21 mouse cellular contexts compared by ENCODE assay signal in the genomic region with DNA sequence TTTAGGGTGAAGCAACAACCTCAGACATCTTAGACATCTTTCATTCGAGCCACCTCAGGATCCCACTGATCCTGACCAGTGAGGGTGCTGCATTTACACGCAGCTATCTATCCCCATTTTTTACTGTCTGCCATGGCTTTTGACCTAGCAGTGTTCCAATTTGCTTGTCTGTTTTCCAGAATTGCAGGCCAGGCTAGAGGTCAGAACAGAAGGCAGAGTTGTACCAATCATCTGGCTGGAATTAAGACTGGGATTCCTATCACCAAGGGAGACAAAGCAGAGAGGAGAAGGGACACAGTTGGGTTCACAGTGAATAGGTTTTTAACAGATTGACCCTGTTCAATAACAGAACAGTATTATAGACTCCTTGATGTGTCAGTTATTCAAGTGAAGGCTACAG. TPM values are rescaled to one million over a fixed set of nuclear protein-coding genes. Genes with fewer than 3 reads are reported as not detected.
DNase-seq lines count a peak whose midpoint lies in the region; TF ChIP-seq lines count a peak whose summit lies in the region.
"Had no signal": no experiment of that assay in that cellular context is flagged by ENCODE, and none has a peak within 500 bp of the region (broad histone marks: within the 10 kb centered on the region; RNA-seq: fewer than 3 reads in every experiment).

No protein-coding gene starts in this region.

- TF ChIP-seq CTCF in heart, adult 2 months (IDR thresholded peaks at IDR 0.05) = no peak
- TF ChIP-seq CTCF in liver, adult 2 months (IDR thresholded peaks at IDR 0.05; ENCODE audit: low read depth, low read length) = no peak

- no peak for TF ChIP-seq EP300 in heart, adult 2 months (IDR thresholded peaks at IDR 0.05; ENCODE audit: insufficient read depth, low read depth, low read length)

- no peak overlapping the region for H3K4me3 ChIP-seq in heart, adult 2 months
- no peak overlapping the region for H3K4me3 ChIP-seq in liver, adult 2 months (ENCODE audit: insufficient read depth, low read depth, low read length)
- H3K4me3 ChIP-seq: embryonic facial prominence, embryonic 10.5 days; embryonic facial prominence, embryonic 12.5 days; forebrain, embryonic 13.5 days; forebrain, embryonic 15.5 days had no signal

- H3K27me3 ChIP-seq in heart, adult 2 months (ENCODE audit: control insufficient read depth, insufficient read depth, low read length) = no peaks in the 10 kb centered on the region
- H3K27me3 ChIP-seq in liver, adult 2 months (ENCODE audit: control insufficient read depth, insufficient read depth, low read length) = no peaks in the 10 kb centered on the region
- H3K27me3 ChIP-seq: embryonic facial prominence, embryonic 12.5 days; forebrain, embryonic 13.5 days; forebrain, embryonic 15.5 days had no signal

- H3K9ac ChIP-seq in heart, adult 2 months (ENCODE audit: low read depth, low read length) = no peak overlapping the region
- no peak overlapping the region for H3K9ac ChIP-seq in liver, adult 2 months (ENCODE audit: low read depth, low read length)
- H3K9ac ChIP-seq: embryonic facial prominence, embryonic 12.5 days; forebrain, embryonic 13.5 days; forebrain, embryonic 15.5 days; forebrain, postnatal 0 days had no signal

- H3K4me1 ChIP-seq in heart, adult 2 months (ENCODE audit: control insufficient read depth, insufficient read depth, low read length) = peaks cover 7% of the 10 kb centered on the region
- H3K4me1 ChIP-seq in liver, adult 2 months (ENCODE audit: control insufficient read depth, insufficient read depth, low read length) = no peaks in the 10 kb centered on the region
- H3K4me1 ChIP-seq: embryonic facial prominence, embryonic 10.5 days; embryonic facial prominence, embryonic 12.5 days; forebrain, embryonic 13.5 days; forebrain, embryonic 15.5 days had no signal

- H3K36me3 ChIP-seq in heart, adult 2 months (ENCODE audit: control insufficient read depth, insufficient read depth, low read length) = peaks cover 6% of the 10 kb centered on the region
- H3K36me3 ChIP-seq in liver, adult 2 months (ENCODE audit: control insufficient read depth, insufficient read depth, low read length) = no peaks in the 10 kb centered on the region
- H3K36me3 ChIP-seq: embryonic facial prominence, embryonic 10.5 days; embryonic facial prominence, embryonic 12.5 days; forebrain, embryonic 15.5 days had no signal

- H3K27ac ChIP-seq in heart, adult 2 months = peak overlapping the region; percentile 2; the same call in 1 of the 2 replicates
- H3K27ac ChIP-seq in liver, adult 2 months (replicated peaks; ENCODE audit: insufficient read depth, low read depth, low read length) = no peak overlapping the region
- H3K27ac ChIP-seq: embryonic facial prominence, embryonic 10.5 days; embryonic facial prominence, embryonic 12.5 days; forebrain, embryonic 13.5 days; forebrain, embryonic 15.5 days had no signal

- intact Hi-C loops in heart, adult 2 months (cut with DNase I) = no loop called here
- intact Hi-C loops in left cerebral cortex, postnatal 25 days (cut with DNase I) = no loop called here

- no peaks in the 10 kb centered on the region for H3K79me2 ChIP-seq in heart, adult 2 months (replicated peaks; ENCODE audit: control insufficient read depth, insufficient read depth, low read length)
- H3K79me2 ChIP-seq in liver, adult 2 months (ENCODE audit: control insufficient read depth, insufficient read depth, low read length) = no peaks in the 10 kb centered on the region

- 88% methylated on average over 2 of the region's 2 CpGs for WGBS in heart, adult 2 months
- WGBS in liver, adult 2 months = 59% methylated on average over 2 of the region's 2 CpGs

- TF ChIP-seq POLR2A in heart, adult 2 months (IDR thresholded peaks at IDR 0.05; ENCODE audit: insufficient read depth, low read depth, low read length) = no peak
- no peak for TF ChIP-seq POLR2A in liver, adult 2 months (IDR thresholded peaks at IDR 0.05; ENCODE audit: extremely low read depth, insufficient read depth, low read length)

- no peak for DNase-seq in heart, adult 2 months
- DNase-seq in heart, adult 18-20 months = no peak
- peak; percentile 52 for DNase-seq in liver, adult 2 months (ENCODE audit: extremely low read depth, low read depth, low spot score)
- DNase-seq in liver = no peak
- DNase-seq in left cerebral cortex, postnatal 25 days (ENCODE audit: low spot score in 2 of 2) = no peak
- DNase-seq: adrenal gland, adult 8-10 months; adrenal gland, postnatal 14 days; adrenal gland, postnatal 36 days; cerebellum, adult 11-12 months; cerebellum, adult 2 months; cerebellum, adult 9-10 months; cerebellum, postnatal 10 days; cerebellum, postnatal 25 days; forebrain, postnatal 0 days had no signal

RNA-seq across cellular contexts. Expression of gene Lyve1, which starts 43.5 kb away (rescaled TPM):
- total RNA-seq in heart, adult 2 months (2021) = 10 to 100 TPM; 28.0 to 31.0 TPM
- polyA plus RNA-seq in heart, adult 2 months (2012; rRNA removed) = 17.4 and 28.8 TPM in 2 replicates
- 10 to 100 TPM; 22.8 to 26.2 TPM for total RNA-seq in heart, adult 18-20 months (2021)
- total RNA-seq in liver, adult 2 months (2014; rRNA removed) = 6.4 and 16.8 TPM in 2 replicates
- 4.5 and 7.8 TPM in 2 replicates for polyA plus RNA-seq in liver, adult 2 months (2012; rRNA removed)
- 1 to 10 TPM; 1.3 to 3.0 TPM for total RNA-seq in left cerebral cortex, postnatal 25 days (2021)
- total RNA-seq: ES-E14, MEL had no signal
- polyA plus RNA-seq: C2C12 had no signal
